Mouse (Mus musculus) spleen, adult 2 months (tissue): ENCODE results near the gene Vamp8. TPM values are rescaled to one million over a fixed set of nuclear protein-coding genes. Genes with fewer than 3 reads are reported as not detected.

Experiments
- DNase-seq, 2 experiments: peaks; one replicate each; pipeline versions ENCODE4 v3.0.0 to v3.0.0-alpha.2; 2012 to 2021; ENCODE audit warnings: low spot score in 2 of 2, low read depth in 1 of 2
- H3K27ac ChIP-seq: fragments of 200-500 bp; 2 replicates; pipeline ENCODE4 v1.5.1; 2012; ENCODE audit warnings: low read length, inconsistent platforms; ENCODE audit not compliant: insufficient read depth
- H3K27me3 ChIP-seq: fragments of 200-500 bp; 2 replicates; pipeline ENCODE4 v1.6.1; 2012; ENCODE audit warnings: mild to moderate bottlenecking, moderate library complexity, low read length, inconsistent platforms; ENCODE audit not compliant: control insufficient read depth, insufficient read depth
- H3K36me3 ChIP-seq: fragments of 200-500 bp; 2 replicates; pipeline ENCODE4 v1.6.1; 2012; ENCODE audit warnings: mild to moderate bottlenecking, low read length, inconsistent platforms; ENCODE audit not compliant: control insufficient read depth, insufficient read depth
- H3K4me1 ChIP-seq: fragments of 200-500 bp; 2 replicates; pipeline ENCODE4 v1.6.1; 2011; ENCODE audit warnings: inconsistent platforms; ENCODE audit not compliant: control insufficient read depth, insufficient read depth, insufficient read length
- H3K4me3 ChIP-seq: fragments of 200-500 bp; 2 replicates; pipeline ENCODE4 v1.5.1; 2011; ENCODE audit warnings: mild to moderate bottlenecking, inconsistent platforms; ENCODE audit not compliant: insufficient read depth, insufficient read length; ENCODE audit errors: extremely low read depth
- CTCF ChIP-seq: fragments of 200-500 bp; IDR thresholded peaks from 2 replicates; pipeline ENCODE4 v1.5.1; 2011; ENCODE audit warnings: mild to moderate bottlenecking, inconsistent platforms; ENCODE audit not compliant: insufficient read depth, insufficient read length, insufficient replicate concordance; ENCODE audit errors: extremely low read depth
- POLR2A ChIP-seq: fragments of 200-500 bp; IDR thresholded peaks from 2 replicates; pipeline ENCODE4 v1.6.1; 2011; ENCODE audit warnings: low read depth, low read length, inconsistent platforms
- WGBS: fragments of 180-500 bp; shearing (Covaris S2); methylation state at CpG from one replicate; pipeline ENCODE4 v1.1.7; 2018; 5-methylcytosine and 5-hydroxymethylcytosine counted together
- polyA plus RNA-seq: library from polyadenylated mRNA; depleted of rRNA; stranded (reverse); fragments of >200 nt; gene quantifications from 2 replicates; pipeline ENCODE4 v1.2.3, GENCODE M21; 2012

Vamp8 gene
- polyA plus RNA-seq, 1 experiment: 107 TPM

GRCm38 (mm10) chr6:72356001-72356532 lies 34.4 kb downstream of the Vamp8 start:
- Histone ChIP-seq H3K4me1 (peaks cover 9% of the 10 kb centered on the region; the same call in 1 of the 2 replicates), H3K27me3 (peaks cover 3% of the 10 kb centered on the region; the same call in 1 of the 2 replicates), H3K4me3 (peak overlapping the region; percentile 65), H3K27ac (no peak overlapping the region), H3K36me3 (peaks cover 17% of the 10 kb centered on the region)
- DNase-seq: no peak
- TF ChIP-seq CTCF (no peak), POLR2A (no peak)
- 79% methylated on average over 6 of the region's 8 CpGs for WGBS

- DNase-seq: peak; percentile 15 to 61
- peaks cover 16% of the 10 kb centered on the region for H3K36me3 ChIP-seq
- WGBS: under 1% methylated on average over 69 of the region's 71 CpGs
- TF ChIP-seq CTCF: peak; percentile 5; the same call in 1 of the 2 replicates
- no peak for TF ChIP-seq POLR2A
- H3K4me3 ChIP-seq: peak within 1 kb of the TSS; percentile 65
- peak within 1 kb of the TSS; percentile 36 for H3K27ac ChIP-seq
- H3K4me1 ChIP-seq: peaks cover 7% of the 10 kb centered on the region; the same call in 1 of the 2 replicates
- peaks cover 3% of the 10 kb centered on the region; the same call in 1 of the 2 replicates for H3K27me3 ChIP-seq
Observed at GRCm38 (mm10) chr6:72355066-72355911, 35.2 kb downstream of the Vamp8 start, which contains the start of gene Tmem150a. Gene Tmem150a, plus strand, starts transcription at chr6:72355447.

- DNase-seq: no peak
- Histone ChIP-seq H3K27me3 (peaks cover 3% of the 10 kb centered on the region; the same call in 1 of the 2 replicates), H3K4me1 (peaks cover 9% of the 10 kb centered on the region; the same call in 1 of the 2 replicates), H3K4me3 (no peak overlapping the region), H3K36me3 (peaks cover 14% of the 10 kb centered on the region), H3K27ac (no peak overlapping the region)
- TF ChIP-seq CTCF (no peak), POLR2A (no peak)
- WGBS: 97% methylated on average over 1 of the region's 1 CpGs
Observed at GRCm38 (mm10) chr6:72354025-72354424, 36.5 kb downstream of the Vamp8 start.

GRCm38 (mm10) chr6:72352636-72353405 lies 37.7 kb downstream of the Vamp8 start:
- no peak for TF ChIP-seq POLR2A
- no peak for TF ChIP-seq CTCF
- no peak overlapping the region for H3K4me3 ChIP-seq
- H3K36me3 ChIP-seq: peaks cover 14% of the 10 kb centered on the region
- 64% methylated on average over 5 of the region's 5 CpGs for WGBS
- H3K4me1 ChIP-seq: peaks cover 19% of the 10 kb centered on the region; the same call in 1 of the 2 replicates
- H3K27me3 ChIP-seq: peaks cover 3% of the 10 kb centered on the region; the same call in 1 of the 2 replicates
- DNase-seq: no peak
- no peak overlapping the region for H3K27ac ChIP-seq

GRCm38 (mm10) chr6:72350214-72350613 lies 40.3 kb downstream of the Vamp8 start:
- Histone ChIP-seq H3K27ac (no peak overlapping the region), H3K4me1 (peaks cover 15% of the 10 kb centered on the region; the same call in 1 of the 2 replicates), H3K36me3 (peaks cover 14% of the 10 kb centered on the region), H3K4me3 (no peak overlapping the region), H3K27me3 (0 out of 2 replicates have a peak, but pooled peaks cover under 1% of the 10 kb centered on the region)
- WGBS: 81% methylated on average over 2 of the region's 2 CpGs
- TF ChIP-seq CTCF (no peak), POLR2A (no peak)
- no peak for DNase-seq

- peaks cover 13% of the 10 kb centered on the region; the same call in 1 of the 2 replicates for H3K4me1 ChIP-seq
- no peak overlapping the region for H3K4me3 ChIP-seq
- 76% methylated on average over 10 of the region's 10 CpGs for WGBS
Observed at GRCm38 (mm10) chr6:72348411-72348810, 42.1 kb downstream of the Vamp8 start.

More at GRCm38 (mm10) chr6:72348411-72348810, 42.1 kb downstream of the Vamp8 start:
- no peak overlapping the region for H3K27ac ChIP-seq
- no peaks in the 10 kb centered on the region for H3K27me3 ChIP-seq
- H3K36me3 ChIP-seq: peaks cover 14% of the 10 kb centered on the region
- no peak for DNase-seq
- TF ChIP-seq POLR2A: no peak
- TF ChIP-seq CTCF: no peak
